Mouse (Mus musculus) layer of hippocampus, adult 9-10 months (tissue): Measurements from ENCODE around the gene Pomt2.
"Not testable (repeated sequence)": the region's sequence is repeated elsewhere in the genome, so short reads cannot be mapped to it uniquely, and the experiment has no call there.

ENCODE experiments used
- DNase-seq: peaks from one replicate; pipeline ENCODE4 v3.0.0; 2022; ENCODE audit warnings: low spot score

Pomt2 gene

GRCm38 (mm10) chr12:87147395-87148089, at the start of gene Pomt2:
Gene Pomt2, minus strand, starts transcription at chr12:87147968.
- peak; percentile 86 for DNase-seq

GRCm38 (mm10) chr12:87196310-87196709, 48.5 kb upstream of the Pomt2 start:
- no peak for DNase-seq

- DNase-seq, result no peak
Measured at GRCm38 (mm10) chr12:87195069-87195468, 47.3 kb upstream of the Pomt2 start.

DNA sequence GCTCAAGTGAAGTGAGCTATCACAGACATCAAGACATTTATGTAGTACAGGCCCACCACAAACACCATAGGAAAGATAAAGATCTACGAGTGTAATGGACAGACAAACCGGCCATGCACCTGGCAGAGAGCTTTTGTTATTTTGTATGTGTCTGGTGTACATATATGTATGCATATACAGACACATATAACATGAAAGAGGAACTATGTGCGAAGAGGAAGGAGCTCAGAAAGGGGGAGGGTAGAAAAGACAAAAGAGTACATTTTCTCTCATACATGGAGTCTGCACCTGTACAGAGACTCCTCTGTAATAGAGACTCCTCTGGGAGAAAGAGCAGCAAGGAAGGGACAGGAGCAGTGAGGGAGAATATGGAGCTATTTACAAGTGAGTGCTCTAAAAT, 45.2 kb upstream of the Pomt2 start:
- DNase-seq, result no peak

DNA sequence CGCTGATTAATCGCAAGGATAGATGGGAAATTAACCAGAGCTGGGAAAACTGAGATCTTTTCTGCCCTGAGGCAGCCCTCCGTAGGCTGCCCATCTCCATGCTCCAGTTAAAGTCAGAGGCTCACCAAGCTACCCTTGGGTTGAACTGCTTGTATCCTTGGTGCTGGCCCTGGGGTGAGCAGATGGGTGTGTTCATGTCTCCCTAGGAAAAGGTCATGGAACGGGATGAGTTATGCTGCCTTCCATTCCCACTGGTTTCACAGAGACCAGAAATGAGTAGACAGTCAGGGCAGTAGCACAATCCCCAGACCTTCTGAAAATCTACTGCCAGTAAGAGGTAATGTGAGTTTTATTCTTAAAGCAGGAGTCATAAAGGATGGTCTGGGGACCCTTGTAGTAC, 29.9 kb upstream of the Pomt2 start:
- DNase-seq, result no peak

DNA sequence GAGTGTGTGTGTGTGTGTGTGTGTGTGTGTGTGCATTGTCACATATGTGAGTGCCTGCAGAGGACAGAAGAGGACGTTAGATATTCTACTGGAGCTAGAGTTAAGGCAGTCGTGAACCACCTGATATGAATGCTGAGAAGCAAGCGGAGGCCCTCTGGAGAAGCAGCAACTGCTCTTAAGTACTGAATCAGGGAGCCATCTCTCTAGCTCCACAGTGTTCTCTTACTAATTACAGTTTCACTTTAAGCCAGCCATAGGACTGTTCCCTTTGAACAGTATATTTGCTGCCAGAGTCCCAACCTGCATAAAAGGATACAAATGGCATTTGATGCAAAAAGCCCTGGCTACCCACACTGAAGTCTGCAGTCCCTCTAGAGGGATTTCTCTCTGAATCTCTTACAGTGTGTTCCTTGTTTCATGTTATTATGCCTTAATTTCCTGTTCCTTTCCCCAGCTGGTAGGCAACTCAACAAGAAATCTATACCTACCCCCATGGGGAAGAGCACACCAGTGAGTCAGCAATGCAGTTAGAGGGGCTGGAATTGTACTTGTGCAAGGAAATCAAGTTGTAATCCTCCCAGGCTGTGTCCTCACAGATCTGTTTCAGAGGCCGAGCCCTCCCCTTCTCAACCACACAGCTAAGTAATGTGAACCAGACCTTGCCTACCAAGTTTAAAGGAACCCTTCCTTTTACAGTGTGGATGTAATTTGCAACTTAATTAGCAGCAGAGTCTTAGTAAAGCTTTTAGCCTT, 27.6 kb upstream of the Pomt2 start:
- DNase-seq, result no peak

DNA sequence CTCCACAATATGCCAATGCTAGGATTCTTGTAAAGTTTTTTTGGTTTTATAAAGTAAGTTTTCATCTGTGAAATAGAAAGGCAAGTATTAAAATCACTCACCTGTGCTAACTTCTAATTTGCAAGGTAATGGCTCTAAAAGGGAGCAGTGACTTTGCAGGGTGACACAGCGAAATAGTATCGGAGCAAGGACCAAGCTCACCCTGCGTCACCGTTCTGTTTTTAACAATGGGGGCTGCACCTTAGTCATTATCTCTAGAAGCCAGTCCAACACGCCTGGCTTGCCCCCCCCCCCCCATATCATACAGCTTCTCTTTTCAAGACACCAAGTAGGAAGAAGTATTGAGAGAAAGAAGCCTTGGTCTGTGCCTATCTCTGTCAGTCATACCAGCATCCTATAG, 13.0 kb upstream of the Pomt2 start:
- DNase-seq, result no peak

GRCm38 (mm10) chr12:87160310-87160709, 12.5 kb upstream of the Pomt2 start:
- no peak for DNase-seq

- DNase-seq, result no peak
Measured at GRCm38 (mm10) chr12:87158099-87158498, 10.3 kb upstream of the Pomt2 start.

DNA sequence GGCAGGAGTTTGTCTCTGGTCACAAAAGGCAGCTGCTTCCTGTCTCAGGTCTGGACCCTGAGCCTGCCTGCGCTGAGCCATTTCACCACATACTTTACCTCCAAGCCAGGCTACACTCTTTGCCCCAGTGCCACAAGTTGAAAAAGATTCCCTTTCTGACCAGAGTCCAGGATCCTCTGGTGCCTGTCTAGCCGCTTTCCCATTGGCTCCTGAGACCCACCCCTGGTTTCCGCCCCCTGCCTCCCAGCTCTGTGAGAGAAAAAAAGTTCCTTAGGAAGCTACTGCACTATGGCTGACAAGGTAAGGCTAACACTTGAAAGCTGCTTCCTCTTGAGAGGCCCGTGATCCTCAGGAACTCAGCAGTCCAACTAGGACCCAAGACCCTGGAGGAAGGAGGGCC, 9.6 kb upstream of the Pomt2 start:
- DNase-seq, result no peak

DNA sequence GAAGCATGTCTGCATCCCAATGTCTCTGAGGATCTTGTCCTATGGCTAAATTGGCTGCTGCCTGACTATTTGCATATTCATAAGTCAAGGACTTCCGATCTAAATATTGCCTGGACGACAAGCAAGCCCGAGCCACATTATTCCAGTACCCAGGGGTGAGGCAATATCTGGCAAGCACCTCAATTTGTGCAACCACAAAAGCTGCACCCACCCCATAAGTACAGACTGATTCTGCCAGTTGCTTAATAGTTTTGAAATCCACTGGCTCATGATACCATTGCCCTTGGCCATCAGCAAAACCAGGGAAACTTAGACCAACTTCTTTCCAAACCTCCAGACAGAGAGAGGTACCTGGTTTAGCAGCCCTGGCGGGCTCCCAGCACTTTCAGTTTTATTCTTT, 6.7 kb upstream of the Pomt2 start:
- DNase-seq, result not testable (repeated sequence)

DNA sequence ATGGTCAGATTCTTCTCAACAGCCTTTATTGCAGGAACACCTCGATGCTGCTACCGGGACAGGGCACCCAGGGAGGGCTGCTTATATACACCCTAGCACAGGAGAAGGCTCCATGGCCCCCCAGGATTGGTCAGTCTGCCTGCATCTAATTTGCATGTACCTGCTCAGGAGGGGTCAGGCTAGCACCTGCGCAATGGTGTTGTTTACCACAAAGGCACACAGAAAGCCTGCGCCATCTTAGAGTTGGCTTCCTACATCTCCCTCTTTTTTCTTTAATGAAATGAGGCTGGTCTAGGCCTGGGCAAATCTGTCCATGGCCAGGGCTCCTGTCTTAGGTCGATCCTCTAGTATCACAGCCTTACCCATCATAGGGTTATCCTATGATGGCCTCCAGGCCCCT, 1.7 kb upstream of the Pomt2 start:
- no peak for DNase-seq

DNA sequence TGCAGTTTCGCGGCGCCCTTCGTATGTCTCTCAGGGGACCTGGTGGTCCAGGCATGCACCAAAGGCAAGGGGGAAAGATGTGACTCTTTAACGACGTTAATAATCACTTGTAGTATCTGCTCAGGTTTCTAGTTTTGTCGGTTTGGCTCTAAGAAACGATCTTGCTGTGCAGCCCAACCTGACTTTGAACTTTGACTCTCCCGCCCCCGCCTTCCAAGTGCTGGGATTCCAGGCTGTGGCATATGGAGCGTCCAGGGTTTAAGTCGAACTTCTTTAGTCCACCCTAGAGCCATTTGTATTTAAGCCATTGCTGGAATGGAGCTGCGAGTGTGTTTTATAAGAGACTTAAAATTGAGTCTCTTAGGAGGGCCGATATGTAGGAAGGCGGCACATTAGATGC, 368 bp upstream of the Pomt2 start:
- no peak for DNase-seq

GRCm38 (mm10) chr12:87146966-87147365, 802 bp downstream of the Pomt2 start, which contains the start of gene Gstz1:
Gene Gstz1, plus strand, starts transcription at chr12:87147165.
- DNase-seq, result peak; percentile 75

- no peak for DNase-seq
Measured at GRCm38 (mm10) chr12:87142156-87142555, 5.6 kb downstream of the Pomt2 start.

GRCm38 (mm10) chr12:87138768-87139167, 9.0 kb downstream of the Pomt2 start:
- DNase-seq, result no peak

DNA sequence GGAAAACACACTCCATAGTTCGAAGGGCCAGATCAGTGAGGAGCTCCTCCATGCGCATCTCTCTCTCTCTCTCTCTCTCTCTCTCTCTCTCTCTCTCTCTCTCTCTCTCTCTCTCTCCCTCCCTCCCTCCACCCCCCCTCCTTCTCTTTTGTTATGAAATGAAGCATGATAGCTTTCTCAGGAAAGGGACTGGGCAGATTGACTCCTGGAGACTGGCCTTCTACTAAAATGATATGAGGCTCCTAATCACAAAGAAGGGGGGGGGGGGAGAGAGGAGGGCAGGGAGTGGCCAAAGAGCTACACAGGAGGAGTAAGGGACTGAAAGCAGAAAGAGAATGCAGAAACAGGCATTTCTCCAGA, 9.4 kb downstream of the Pomt2 start:
- no peak for DNase-seq

GRCm38 (mm10) chr12:87137439-87138341, 10.1 kb downstream of the Pomt2 start:
- no peak for DNase-seq

GRCm38 (mm10) chr12:87132784-87133183, 15.0 kb downstream of the Pomt2 start:
- DNase-seq, result no peak

DNA sequence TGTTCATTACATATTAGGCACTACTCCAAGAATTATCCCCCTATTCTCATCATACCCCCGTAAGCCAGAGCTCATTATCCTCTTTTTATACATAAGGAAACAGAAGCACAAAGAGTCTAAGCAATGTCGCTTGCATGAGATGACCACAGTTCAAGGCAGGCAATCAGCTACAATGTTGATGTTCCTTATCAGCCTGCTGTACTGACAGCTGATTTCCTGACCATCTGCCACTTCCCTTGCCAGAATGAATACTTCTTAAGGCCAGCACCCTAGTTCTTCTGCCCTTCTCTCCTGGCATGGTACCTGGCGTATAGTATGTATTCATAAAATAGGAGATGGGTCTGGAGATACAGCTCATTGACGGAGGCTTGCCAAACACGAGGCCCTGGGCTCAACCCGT, 15.6 kb downstream of the Pomt2 start:
- DNase-seq, result no peak

GRCm38 (mm10) chr12:87131619-87132018, 16.1 kb downstream of the Pomt2 start:
- no peak for DNase-seq

- no peak for DNase-seq
Measured at GRCm38 (mm10) chr12:87131181-87131580, 16.6 kb downstream of the Pomt2 start.

- no peak for DNase-seq
Measured at GRCm38 (mm10) chr12:87130224-87130623, 17.5 kb downstream of the Pomt2 start.
